Mouse (Mus musculus): ENCODE measurements around the gene Gpc6.

DNA sequence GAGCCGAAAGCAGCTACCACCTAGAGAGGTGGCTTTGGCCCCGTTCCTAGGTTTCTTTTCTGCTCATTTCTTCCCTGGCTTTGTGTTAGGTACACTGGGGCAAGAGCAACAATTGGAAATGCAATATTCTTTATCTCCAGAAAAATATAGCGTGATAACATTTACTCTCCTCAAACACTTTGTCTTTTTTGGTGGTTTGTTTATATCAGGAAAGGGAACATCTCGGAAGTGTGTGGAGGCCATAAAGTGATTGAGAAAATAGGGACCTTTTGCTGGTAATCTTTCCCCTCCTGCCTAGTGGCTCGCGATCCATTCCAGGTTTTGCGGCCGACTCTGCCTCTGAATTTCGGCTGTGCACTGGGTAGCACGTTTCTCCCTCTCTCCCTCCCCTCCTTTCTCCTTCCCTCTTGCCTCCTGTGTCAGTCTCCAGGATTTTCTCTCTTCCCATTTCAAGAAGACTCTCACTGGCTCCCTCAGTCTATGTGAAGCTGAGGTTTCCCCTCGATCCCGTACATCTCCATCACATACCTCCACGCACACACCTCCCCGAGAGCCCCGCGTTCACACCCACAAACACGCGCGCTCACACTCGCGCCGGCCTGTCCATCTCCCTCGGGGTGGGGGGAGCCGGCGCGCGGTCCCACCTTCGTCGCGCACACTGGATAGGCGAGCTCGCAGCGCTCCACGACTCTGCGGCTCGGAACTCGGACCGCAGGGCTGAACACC, at the start of gene Gpc6:
- TF ChIP-seq POLR2A (IDR thresholded peaks at IDR 0.05; ENCODE audit: insufficient read depth, low read depth, low read length) (no peak; the same call in 1 of the 2 replicates), EP300 (IDR thresholded peaks at IDR 0.05; ENCODE audit: insufficient read depth, low read depth, low read length) (no peak), CTCF (IDR thresholded peaks at IDR 0.05) (no peak)
